Mouse (Mus musculus) stomach, embryonic 14.5 days (tissue): ENCODE data around the gene Celsr3. TPM values are rescaled to one million over a fixed set of nuclear protein-coding genes. Genes with fewer than 3 reads are reported as not detected.
A peak's percentile ranks its signal among the peaks of the same experiment; 100 is the strongest.

ENCODE experiments used
- ATAC-seq: fragments of 200-750 bp; cut with Nextera tagmentation; 2 replicates; pipeline ENCODE4 v1.8.0; 2017; ENCODE audit warnings: low read depth, moderate TSS enrichment; ENCODE audit not compliant: insufficient number of reproducible peaks, insufficient read depth, low FRiP score
- H3K27ac ChIP-seq: fragments of 300-500 bp; sonication (generic); 2 replicates; pipeline ENCODE4 v1.5.1; 2014; ENCODE audit warnings: mild to moderate bottlenecking, low read length, moderate library complexity, mixed read lengths
- H3K27me3 ChIP-seq: fragments of 300-500 bp; sonication (generic); 2 replicates; pipeline ENCODE4 v1.6.1; 2014; ENCODE audit warnings: low read length, control low read depth, mixed read lengths; ENCODE audit not compliant: control insufficient read depth, insufficient read depth
- H3K36me3 ChIP-seq: fragments of 300-500 bp; sonication (generic); 2 replicates; pipeline ENCODE4 v1.6.1; 2014; ENCODE audit warnings: mild to moderate bottlenecking, control low read depth, low read length, moderate library complexity, mixed read lengths; ENCODE audit not compliant: control insufficient read depth, insufficient read depth
- H3K4me1 ChIP-seq: fragments of 300-500 bp; sonication (generic); 2 replicates; pipeline ENCODE4 v1.6.1; 2014; ENCODE audit warnings: low read length, control low read depth, mixed read lengths; ENCODE audit not compliant: control insufficient read depth, insufficient read depth
- H3K4me2 ChIP-seq: fragments of 300-500 bp; sonication (generic); replicated peaks from 2 replicates; pipeline ENCODE4 v1.6.1; 2014; ENCODE audit warnings: low read depth, low read length, control low read depth
- H3K4me3 ChIP-seq: fragments of 300-500 bp; sonication (generic); 2 replicates; pipeline ENCODE4 v1.5.1; 2014; ENCODE audit warnings: low read depth, low read length, control low read depth
- H3K9ac ChIP-seq: fragments of 300-500 bp; sonication (generic); replicated peaks from 2 replicates; pipeline ENCODE4 v1.6.1; 2014; ENCODE audit warnings: low read depth, mild to moderate bottlenecking, control low read depth, low read length, moderate library complexity, mixed read lengths
- H3K9me3 ChIP-seq: fragments of 300-500 bp; sonication (generic); 2 replicates; pipeline ENCODE4 v1.6.1; 2016; ENCODE audit warnings: low read depth, low read length, control low read depth; ENCODE audit not compliant: control insufficient read depth
- WGBS: fragments of 180-500 bp; shearing (Covaris S2); extraction: QIAGEN DNeasy Blood & Tissue Kit; methylation state at CpG from one replicate; pipeline ENCODE4 v1.1.7; 2014; 5-methylcytosine and 5-hydroxymethylcytosine counted together
- polyA plus RNA-seq: library from polyadenylated mRNA; unstranded; fragments of >200 nt; fragmentation: Nextera tagmentation; extraction: Ambion mirVana; gene quantifications from 2 replicates; pipeline ENCODE4 v1.2.1, GENCODE M21; 2014

Gene Celsr3
- polyA plus RNA-seq, 1 experiment from 2014 or later, result 1.8 TPM

GRCm38 (mm10) chr9:108785416-108785815 lies 40.7 kb upstream of the Celsr3 start:
- H3K27me3 ChIP-seq, result no peaks in the 10 kb centered on the region
- peak overlapping the region; percentile 64 for H3K4me2 ChIP-seq
- H3K27ac ChIP-seq, result no peak overlapping the region
- H3K4me3 ChIP-seq, result peak overlapping the region; percentile 88
- no peaks in the 10 kb centered on the region for H3K9me3 ChIP-seq
- H3K9ac ChIP-seq, result no peak overlapping the region
- no peak for ATAC-seq
- peaks cover 18% of the 10 kb centered on the region; the same call in 1 of the 2 replicates for H3K4me1 ChIP-seq
- H3K36me3 ChIP-seq, result no peaks in the 10 kb centered on the region

DNA sequence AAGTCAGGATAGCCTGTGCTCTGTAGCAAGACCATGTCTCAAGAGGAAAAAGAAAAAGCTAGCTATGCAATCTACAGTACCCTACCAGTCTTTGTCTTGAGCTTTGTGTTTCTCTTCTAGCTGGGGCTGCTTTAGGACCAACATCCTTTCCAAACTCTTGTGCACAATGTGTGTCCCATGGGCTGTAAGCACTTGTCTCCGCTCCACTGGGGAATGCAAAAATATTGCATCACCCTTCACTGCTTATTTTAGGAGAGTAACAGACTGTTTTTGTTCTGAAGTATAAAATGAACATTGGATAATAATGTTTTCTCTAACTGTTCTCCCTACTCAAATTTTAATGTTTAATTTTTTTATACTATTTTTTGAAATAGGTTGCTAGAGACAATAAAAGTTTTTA lies 39.6 kb upstream of the Celsr3 start:
- Histone ChIP-seq H3K4me3 (no peak overlapping the region), H3K9me3 (no peaks in the 10 kb centered on the region), H3K27me3 (no peaks in the 10 kb centered on the region), H3K9ac (no peak overlapping the region), H3K4me2 (no peak overlapping the region), H3K36me3 (no peaks in the 10 kb centered on the region), H3K4me1 (peaks cover 18% of the 10 kb centered on the region; the same call in 1 of the 2 replicates), H3K27ac (no peak overlapping the region)
- 89% methylated on average over 1 of the region's 1 CpGs for WGBS
- ATAC-seq, result no peak

DNA sequence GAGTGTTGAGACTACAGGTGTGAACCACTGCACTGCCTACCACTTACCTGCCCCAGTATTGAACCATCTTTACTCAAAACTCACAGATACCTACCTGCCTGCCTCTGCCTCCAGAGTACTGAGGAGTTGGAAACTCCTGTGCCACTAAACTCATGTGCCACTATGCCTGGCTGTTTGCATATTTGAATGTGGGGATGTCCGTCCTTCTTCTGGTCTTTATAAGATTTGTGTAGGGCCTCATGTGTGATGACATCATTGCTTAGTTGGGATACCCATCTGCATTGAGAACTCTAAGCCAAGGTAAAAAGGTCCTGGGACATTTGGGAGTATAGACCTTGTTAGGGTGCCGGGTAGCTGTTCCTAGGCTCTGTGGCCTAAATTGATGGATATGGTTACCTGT lies 39.0 kb upstream of the Celsr3 start:
- no peaks in the 10 kb centered on the region for H3K9me3 ChIP-seq
- WGBS, result 95% methylated on average over 2 of the region's 2 CpGs
- peaks cover 15% of the 10 kb centered on the region; the same call in 1 of the 2 replicates for H3K4me1 ChIP-seq
- H3K27me3 ChIP-seq, result no peaks in the 10 kb centered on the region
- no peak overlapping the region for H3K9ac ChIP-seq
- ATAC-seq, result no peak
- H3K4me3 ChIP-seq, result no peak overlapping the region
- H3K27ac ChIP-seq, result no peak overlapping the region
- H3K4me2 ChIP-seq, result no peak overlapping the region
- H3K36me3 ChIP-seq, result no peaks in the 10 kb centered on the region

GRCm38 (mm10) chr9:108788713-108789112 lies 37.4 kb upstream of the Celsr3 start:
- Histone ChIP-seq H3K27ac (no peak overlapping the region), H3K36me3 (no peaks in the 10 kb centered on the region), H3K27me3 (no peaks in the 10 kb centered on the region), H3K4me1 (peaks cover 15% of the 10 kb centered on the region; the same call in 1 of the 2 replicates), H3K4me2 (no peak overlapping the region), H3K9me3 (no peaks in the 10 kb centered on the region), H3K4me3 (no peak overlapping the region), H3K9ac (no peak overlapping the region)
- no peak for ATAC-seq
- 66% methylated on average over 3 of the region's 3 CpGs for WGBS

DNA sequence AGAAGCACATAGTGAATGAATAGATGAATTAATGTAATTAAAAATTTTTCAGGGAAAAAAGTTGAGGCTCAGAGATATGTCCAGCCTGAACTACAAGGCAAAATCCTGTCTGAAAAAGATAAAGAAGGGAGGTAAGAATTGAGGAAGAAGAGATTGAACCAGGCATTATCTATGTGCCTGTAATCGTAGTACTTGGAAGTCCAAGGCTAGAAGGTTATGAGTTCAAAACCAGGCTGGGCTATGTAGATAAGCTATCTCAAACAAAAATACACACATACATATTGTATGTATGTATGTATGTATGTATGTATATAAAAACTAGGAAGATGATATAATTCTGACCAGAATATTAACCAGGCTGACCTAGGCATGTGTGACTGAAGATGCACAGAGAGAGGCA lies 33.8 kb upstream of the Celsr3 start:
- 72% methylated on average over 1 of the region's 1 CpGs for WGBS
- ATAC-seq, result no peak
- H3K4me1 ChIP-seq, result peaks cover 24% of the 10 kb centered on the region; the same call in 1 of the 2 replicates

DNA sequence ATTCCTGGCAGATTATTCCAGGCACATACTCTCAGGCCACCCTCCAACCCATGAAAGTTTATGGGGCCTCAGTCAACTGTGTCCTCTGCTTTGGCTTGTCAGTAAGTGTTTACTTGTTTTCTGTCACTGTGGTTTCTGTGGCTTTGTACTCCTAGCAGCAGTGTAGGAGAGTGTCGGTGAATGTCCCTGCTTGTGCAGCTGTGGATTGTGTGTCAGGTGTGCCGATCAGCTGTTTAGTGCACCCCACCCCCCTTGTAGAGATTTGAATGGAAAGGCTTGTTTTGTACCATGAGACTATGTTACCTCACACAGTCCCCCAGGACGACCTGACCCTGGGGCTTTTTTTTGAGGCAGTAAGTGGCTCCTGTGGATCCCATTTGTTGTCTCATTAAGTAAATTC lies 33.4 kb upstream of the Celsr3 start:
- Histone ChIP-seq H3K36me3 (peaks cover 8% of the 10 kb centered on the region; the same call in 1 of the 2 replicates), H3K4me2 (no peak overlapping the region), H3K9ac (no peak overlapping the region), H3K27ac (no peak overlapping the region), H3K9me3 (no peaks in the 10 kb centered on the region), H3K27me3 (no peaks in the 10 kb centered on the region), H3K4me3 (no peak overlapping the region), H3K4me1 (peaks cover 24% of the 10 kb centered on the region; the same call in 1 of the 2 replicates)
- no peak for ATAC-seq
- WGBS, result 46% methylated on average over 3 of the region's 3 CpGs

More for the DNA sequence above, 33.8 kb upstream of the Celsr3 start:
- Histone ChIP-seq H3K36me3 (peaks cover 4% of the 10 kb centered on the region; the same call in 1 of the 2 replicates), H3K4me3 (no peak overlapping the region), H3K9me3 (no peaks in the 10 kb centered on the region), H3K27ac (no peak overlapping the region), H3K9ac (no peak overlapping the region), H3K27me3 (no peaks in the 10 kb centered on the region), H3K4me2 (no peak overlapping the region)

- Histone ChIP-seq H3K27ac (no peak overlapping the region), H3K4me1 (peaks cover 18% of the 10 kb centered on the region; the same call in 1 of the 2 replicates), H3K9ac (no peak overlapping the region), H3K27me3 (no peaks in the 10 kb centered on the region), H3K9me3 (no peaks in the 10 kb centered on the region), H3K4me3 (no peak overlapping the region), H3K4me2 (peak overlapping the region; percentile 22), H3K36me3 (peaks cover 32% of the 10 kb centered on the region)
- 61% methylated on average over 2 of the region's 2 CpGs for WGBS
- ATAC-seq, result no peak
These were observed 30.8 kb upstream of the Celsr3 start for GRCm38 (mm10) chr9:108795281-108795680.

DNA sequence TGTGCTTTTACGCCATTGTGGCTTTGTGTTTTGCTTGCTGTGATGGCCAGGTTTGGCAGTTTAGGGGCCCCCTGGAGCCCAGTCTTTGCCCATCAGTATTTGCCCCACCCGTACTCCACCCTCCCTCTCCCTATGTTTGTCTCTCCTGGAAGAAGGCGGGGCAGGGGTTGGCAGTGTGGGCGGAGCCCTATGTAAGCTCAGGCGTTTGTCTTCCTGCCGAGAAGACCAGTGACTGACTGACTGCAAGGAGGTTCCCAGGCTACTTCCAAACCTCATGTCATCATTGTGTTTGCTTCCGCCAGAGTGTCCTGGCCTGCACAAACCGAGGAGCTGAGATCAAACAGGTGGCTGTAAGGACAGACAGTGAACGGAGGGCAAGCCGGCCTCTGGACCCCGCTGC lies 30.4 kb upstream of the Celsr3 start:
- H3K9me3 ChIP-seq, result no peaks in the 10 kb centered on the region
- H3K9ac ChIP-seq, result no peak overlapping the region
- peak; percentile 85 for ATAC-seq
- H3K4me3 ChIP-seq, result no peak overlapping the region
- H3K36me3 ChIP-seq, result peaks cover 33% of the 10 kb centered on the region
- no peak overlapping the region for H3K27ac ChIP-seq
- peaks cover 18% of the 10 kb centered on the region; the same call in 1 of the 2 replicates for H3K4me1 ChIP-seq
- H3K4me2 ChIP-seq, result peak overlapping the region; percentile 22
- no peaks in the 10 kb centered on the region for H3K27me3 ChIP-seq
- WGBS, result 30% methylated on average over 11 of the region's 11 CpGs

- Histone ChIP-seq H3K9me3 (no peaks in the 10 kb centered on the region), H3K27me3 (no peaks in the 10 kb centered on the region), H3K4me3 (no peak overlapping the region), H3K9ac (no peak overlapping the region), H3K4me2 (no peak overlapping the region), H3K27ac (no peak overlapping the region), H3K36me3 (peaks cover 38% of the 10 kb centered on the region), H3K4me1 (peaks cover 18% of the 10 kb centered on the region; the same call in 1 of the 2 replicates)
- WGBS, result 74% methylated on average over 4 of the region's 4 CpGs
- ATAC-seq, result no peak
These were observed 29.7 kb upstream of the Celsr3 start for GRCm38 (mm10) chr9:108796351-108796981.
